Mouse (Mus musculus) ES-E14 (cell line): ENCODE results near the gene Myh10. TPM values are rescaled to one million over a fixed set of nuclear protein-coding genes. Genes with fewer than 3 reads are reported as not detected.

Experiments used
- DNase-seq: peaks from one replicate; pipeline ENCODE4 v3.0.0-alpha.2; 2013; ENCODE audit warnings: low read depth, low spot score
- H3K27ac ChIP-seq: 2 replicates; pipeline ENCODE4 v1.5.1; 2012; ENCODE audit warnings: low read depth, mild to moderate bottlenecking, low read length, moderate library complexity, mixed read lengths; ENCODE audit not compliant: poor library complexity, insufficient read depth, severe bottlenecking
- H3K36me3 ChIP-seq: 2 replicates; pipeline ENCODE4 v1.6.1; 2012; ENCODE audit warnings: mild to moderate bottlenecking, low read length, moderate library complexity, mixed read lengths; ENCODE audit not compliant: control insufficient read depth, poor library complexity, insufficient read depth, severe bottlenecking
- H3K4me1 ChIP-seq, 2 experiments: fragments of 150-350 bp in 1 of 2; sonication (generic) in 1 of 2; 2 replicates each; pipeline ENCODE4 v1.6.1; 2012; ENCODE audit warnings: low read length in 2 of 2, mild to moderate bottlenecking in 1 of 2, mixed read lengths in 1 of 2; ENCODE audit not compliant: control insufficient read depth in 2 of 2, insufficient read depth in 2 of 2, poor library complexity in 1 of 2
- H3K4me3 ChIP-seq, 2 experiments: fragments of 150-350 bp in 1 of 2; sonication (generic) in 1 of 2; 2 replicates each; pipeline ENCODE4 v1.5.1; 2012; ENCODE audit warnings: low read length in 2 of 2, low read depth in 1 of 2, mild to moderate bottlenecking in 1 of 2, mixed read lengths in 1 of 2; ENCODE audit not compliant: insufficient read depth in 1 of 2, poor library complexity in 1 of 2, severe bottlenecking in 1 of 2
- H3K9ac ChIP-seq: 2 replicates; pipeline ENCODE4 v1.6.1; 2012; ENCODE audit warnings: low read depth, mild to moderate bottlenecking, low read length, mixed read lengths; ENCODE audit not compliant: poor library complexity, insufficient read depth, severe bottlenecking
- H3K9me3 ChIP-seq: fragments of 150-350 bp; sonication (generic); 2 replicates; pipeline ENCODE4 v1.6.1; 2012; ENCODE audit warnings: low read depth, mild to moderate bottlenecking, low read length; ENCODE audit not compliant: control insufficient read depth, insufficient read depth
- CHD2 ChIP-seq: IDR thresholded peaks from 2 replicates; pipeline ENCODE4 v1.6.1; 2014; ENCODE audit warnings: mild to moderate bottlenecking, low read depth, low read length, inconsistent platforms
- HCFC1 ChIP-seq: IDR thresholded peaks from 2 replicates; pipeline ENCODE4 v1.6.1; 2012; ENCODE audit warnings: low read length, inconsistent platforms, borderline replicate concordance; ENCODE audit not compliant: insufficient read depth
- MAFK ChIP-seq: IDR thresholded peaks from 2 replicates; pipeline ENCODE4 v1.6.1; 2014; ENCODE audit warnings: mild to moderate bottlenecking, low read depth, low read length, inconsistent platforms; ENCODE audit not compliant: insufficient read depth
- ZC3H11A ChIP-seq: IDR thresholded peaks from 2 replicates; pipeline ENCODE4 v1.6.1; 2012; ENCODE audit warnings: low read depth, mild to moderate bottlenecking, inconsistent platforms, low read length, borderline replicate concordance
- ZNF384 ChIP-seq: IDR thresholded peaks from 2 replicates; pipeline ENCODE4 v1.6.1; 2012; ENCODE audit warnings: low read depth, low read length, inconsistent platforms
- in situ Hi-C, 2 experiments: fragments of 600-800 bp; cut with MboI; formaldehyde crosslinking; loops; one replicate each; pipeline ENCODE4 v1.15.1; 2025; ENCODE audit warnings: low sequenced_read_pairs in 2 of 2, inconsistent platforms in 1 of 2; ENCODE audit not compliant: unreplicated experiment in 2 of 2
- total RNA-seq: library from RNA; depleted of rRNA; stranded (reverse); fragments of 300-350 nt; gene quantifications from 2 replicates; pipeline ENCODE4 v1.2.3, GENCODE M21; 2012

The Myh10 gene
- total RNA-seq, 1 experiment: 107 TPM

GRCm38 (mm10) chr11:68785813-68786212 lies 94.5 kb downstream of the Myh10 start:
- H3K27ac ChIP-seq: no peak overlapping the region
- peaks cover 0 to 2% of the 10 kb centered on the region in 2 experiments; a peak in 1 of 4 replicates for H3K4me1 ChIP-seq
- in situ Hi-C loops: no loop called here
- H3K36me3 ChIP-seq: peaks cover 20% of the 10 kb centered on the region; the same call in 1 of the 2 replicates
- H3K9me3 ChIP-seq: no peaks in the 10 kb centered on the region
- peak overlapping the region; percentile 23 to 56; a peak in 3 of 4 replicates for H3K4me3 ChIP-seq
- TF ChIP-seq CHD2 (no peak), MAFK (no peak), ZC3H11A (no peak), HCFC1 (no peak), ZNF384 (no peak)
- no peak for DNase-seq
- H3K9ac ChIP-seq: no peak overlapping the region

- no peak for DNase-seq
- H3K9ac ChIP-seq: no peak overlapping the region
- TF ChIP-seq HCFC1: no peak
- no peaks in the 10 kb centered on the region for H3K9me3 ChIP-seq
- no peak overlapping the region for H3K27ac ChIP-seq
- peaks cover 27% of the 10 kb centered on the region; the same call in 1 of the 2 replicates for H3K36me3 ChIP-seq
- H3K4me1 ChIP-seq: no peaks in the 10 kb centered on the region; a peak in 1 of 4 replicates
- in situ Hi-C loops: no loop called here
- no peak overlapping the region for H3K4me3 ChIP-seq
These were observed 95.9 kb downstream of the Myh10 start for GRCm38 (mm10) chr11:68787222-68787621.

- no peak for DNase-seq
- Histone ChIP-seq H3K4me1 (no peaks in the 10 kb centered on the region), H3K27ac (no peak overlapping the region), H3K9ac (no peak overlapping the region), H3K9me3 (no peaks in the 10 kb centered on the region), H3K36me3 (peaks cover 46% of the 10 kb centered on the region), H3K4me3 (no peak overlapping the region)
- TF ChIP-seq HCFC1 (no peak), ZC3H11A (no peak), MAFK (no peak), ZNF384 (no peak), CHD2 (no peak)
- in situ Hi-C loops: no loop called here
These were observed 99.4 kb downstream of the Myh10 start for GRCm38 (mm10) chr11:68790720-68791119.

DNA sequence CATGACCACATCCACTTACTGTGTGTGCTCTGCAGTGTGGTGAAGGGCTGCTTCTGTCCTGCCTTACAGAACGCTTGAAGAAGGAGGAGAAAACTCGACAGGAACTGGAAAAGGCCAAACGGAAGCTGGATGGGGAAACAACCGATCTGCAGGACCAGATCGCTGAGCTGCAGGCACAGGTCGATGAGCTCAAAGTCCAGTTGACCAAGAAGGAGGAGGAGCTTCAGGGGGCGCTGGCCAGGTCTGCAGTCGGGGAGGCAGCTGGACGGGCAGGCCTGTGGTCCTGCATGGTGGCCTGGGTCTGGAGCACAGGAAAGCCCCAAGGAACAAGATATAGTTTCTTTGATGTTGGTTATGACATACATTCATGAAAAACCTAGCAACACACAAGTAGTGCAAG lies 100.4 kb downstream of the Myh10 start:
- no peaks in the 10 kb centered on the region for H3K9me3 ChIP-seq
- H3K9ac ChIP-seq: no peak overlapping the region
- in situ Hi-C loops: no loop called here
- peaks cover 46% of the 10 kb centered on the region for H3K36me3 ChIP-seq
- no peaks in the 10 kb centered on the region for H3K4me1 ChIP-seq
- DNase-seq: no peak
- no peak for TF ChIP-seq MAFK
- no peak for TF ChIP-seq ZC3H11A
- TF ChIP-seq ZNF384: no peak
- TF ChIP-seq CHD2: no peak
- no peak for TF ChIP-seq HCFC1
- H3K4me3 ChIP-seq: no peak overlapping the region
- H3K27ac ChIP-seq: no peak overlapping the region

DNA sequence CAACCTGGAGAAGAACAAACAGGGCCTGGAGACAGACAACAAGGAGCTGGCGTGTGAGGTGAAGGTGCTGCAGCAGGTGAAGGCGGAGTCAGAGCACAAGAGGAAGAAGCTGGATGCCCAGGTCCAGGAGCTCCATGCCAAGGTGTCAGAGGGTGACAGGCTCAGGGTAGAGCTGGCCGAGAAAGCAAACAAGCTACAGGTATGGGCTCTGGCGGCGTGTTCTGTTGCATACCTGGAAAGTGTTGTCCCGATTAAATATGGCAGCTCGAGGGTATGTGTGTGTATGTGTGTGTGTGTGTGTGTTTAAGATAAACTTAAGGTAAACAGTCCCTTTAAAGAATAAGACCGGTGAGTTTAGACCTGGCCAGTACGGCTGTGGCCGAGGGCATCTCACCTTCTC lies 106.9 kb downstream of the Myh10 start:
- in situ Hi-C loops: no loop called here
- no peak overlapping the region for H3K27ac ChIP-seq
- DNase-seq: no peak
- TF ChIP-seq MAFK (no peak), ZC3H11A (no peak), ZNF384 (no peak), HCFC1 (no peak), CHD2 (no peak)
- H3K9ac ChIP-seq: no peak overlapping the region
- H3K4me1 ChIP-seq: no peaks in the 10 kb centered on the region
- H3K9me3 ChIP-seq: no peaks in the 10 kb centered on the region
- peaks cover 64% of the 10 kb centered on the region for H3K36me3 ChIP-seq
- H3K4me3 ChIP-seq: no peak overlapping the region
